Mouse (Mus musculus) adrenal gland, adult (tissue): Measurements from ENCODE around the gene Dgkh.

Experiments
- DNase-seq, 2 experiments: peaks; one replicate each; pipeline ENCODE4 v3.0.0; 2022 to 2023; ENCODE audit warnings: low spot score in 1 of 2; ENCODE audit not compliant: inconsistent age in 2 of 2

The Dgkh gene

DNA sequence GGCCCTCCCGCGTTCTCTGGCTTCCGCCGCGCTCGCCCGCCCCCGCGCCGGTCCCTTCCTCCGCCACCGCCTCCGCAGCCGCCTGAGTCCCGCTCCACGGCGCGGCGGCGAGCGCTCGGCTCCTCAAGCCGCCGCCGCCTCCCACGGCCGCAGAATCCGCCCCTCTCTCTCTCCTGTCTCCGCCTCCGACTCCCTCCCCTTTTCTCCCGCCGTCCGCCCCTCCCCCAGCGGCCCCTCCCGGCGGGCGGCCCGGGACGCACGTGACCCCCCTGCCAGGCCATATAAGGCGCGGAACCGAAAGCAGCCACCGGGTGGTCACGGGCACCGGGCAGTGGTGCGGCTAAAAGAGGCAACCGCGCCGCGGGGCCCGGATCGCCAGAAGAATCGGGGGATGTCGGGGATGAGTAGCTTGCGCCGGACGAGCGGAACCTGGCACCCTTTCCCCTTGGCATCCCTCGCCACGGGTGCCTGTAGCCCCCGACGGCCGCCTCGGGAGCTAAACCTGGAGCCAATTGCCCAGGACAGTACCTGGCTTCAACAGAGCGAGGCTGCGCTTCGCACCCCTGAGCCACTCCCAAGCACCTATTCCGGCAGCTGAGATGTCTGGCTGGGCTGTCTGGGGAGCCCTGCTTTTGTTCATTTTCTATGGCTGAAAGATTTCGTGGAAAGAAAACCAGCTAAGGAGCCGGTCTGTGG, at the start of gene Dgkh:
Gene Dgkh (minus strand): TSS at position 160 of the 696 bp plus-strand sequence.
- DNase-seq = peak; percentile 96 to 97

DNA sequence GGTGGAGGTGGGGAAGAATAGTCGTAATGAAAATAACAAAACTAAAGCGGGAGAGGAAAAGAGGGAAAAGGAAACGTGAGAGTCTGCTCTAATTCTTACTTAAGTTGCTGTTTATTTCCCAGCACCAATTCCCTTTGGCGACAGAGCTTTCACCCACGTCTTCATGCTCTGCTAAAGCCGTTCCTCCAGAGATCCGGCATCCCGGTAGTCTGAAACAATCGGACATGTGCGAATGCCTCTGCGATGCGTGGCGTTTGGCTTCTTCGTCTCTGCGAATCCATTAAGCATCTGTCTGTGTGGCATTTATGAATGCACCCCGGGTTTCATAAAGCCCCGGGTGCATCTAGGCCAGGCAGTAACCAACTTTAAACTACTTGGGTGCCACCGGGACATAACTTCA, 44.6 kb upstream of the Dgkh start:
- DNase-seq = no peak

- DNase-seq = no peak
Observed at GRCm38 (mm10) chr14:78776659-78777058, 44.1 kb upstream of the Dgkh start.

GRCm38 (mm10) chr14:78775699-78776098, 43.1 kb upstream of the Dgkh start:
- no peak for DNase-seq

DNA sequence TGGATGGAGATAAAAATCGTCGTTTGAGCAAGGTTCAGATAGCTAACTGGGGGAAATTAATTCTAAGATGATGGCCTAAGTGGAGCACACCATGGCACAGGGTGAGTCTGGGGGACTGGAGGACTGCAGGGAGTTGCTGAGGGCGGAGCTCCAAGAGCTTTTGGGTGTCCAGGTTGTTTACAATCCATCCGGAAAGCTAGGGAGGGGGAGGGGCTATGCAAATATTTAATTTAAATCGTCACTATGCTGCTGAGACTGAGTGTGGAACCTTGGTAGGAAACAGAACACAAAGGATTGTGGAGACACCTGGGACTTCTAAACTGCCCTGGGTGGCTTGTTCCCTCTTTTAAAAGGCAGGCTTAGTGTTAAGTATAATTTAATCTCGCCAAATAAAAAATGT, 42.6 kb upstream of the Dgkh start:
- DNase-seq = no peak

GRCm38 (mm10) chr14:78770457-78770856, 37.9 kb upstream of the Dgkh start:
- no peak for DNase-seq

DNA sequence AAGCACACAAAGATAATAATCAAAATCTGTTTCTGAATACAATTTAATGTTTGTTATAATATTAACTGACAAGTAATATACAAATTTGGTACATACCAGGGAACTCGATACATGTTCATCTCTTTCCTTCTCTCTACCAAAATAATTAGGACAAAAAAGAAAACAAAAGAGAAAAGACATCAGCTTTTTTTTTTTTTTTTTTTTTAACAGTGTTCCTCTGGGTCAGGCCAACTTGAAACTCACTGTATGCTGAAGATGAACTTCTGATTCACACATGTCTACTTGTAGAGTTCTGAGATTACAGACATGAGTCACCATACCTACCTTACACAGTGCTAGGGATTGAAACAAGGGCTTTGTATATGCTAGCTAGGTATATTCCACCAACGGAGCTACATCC, 28.5 kb upstream of the Dgkh start:
- DNase-seq = no peak

- no peak for DNase-seq
Observed at GRCm38 (mm10) chr14:78759491-78759890, 26.9 kb upstream of the Dgkh start.

GRCm38 (mm10) chr14:78755316-78755715, 22.7 kb upstream of the Dgkh start:
- peak; percentile 9 to 33 for DNase-seq

DNA sequence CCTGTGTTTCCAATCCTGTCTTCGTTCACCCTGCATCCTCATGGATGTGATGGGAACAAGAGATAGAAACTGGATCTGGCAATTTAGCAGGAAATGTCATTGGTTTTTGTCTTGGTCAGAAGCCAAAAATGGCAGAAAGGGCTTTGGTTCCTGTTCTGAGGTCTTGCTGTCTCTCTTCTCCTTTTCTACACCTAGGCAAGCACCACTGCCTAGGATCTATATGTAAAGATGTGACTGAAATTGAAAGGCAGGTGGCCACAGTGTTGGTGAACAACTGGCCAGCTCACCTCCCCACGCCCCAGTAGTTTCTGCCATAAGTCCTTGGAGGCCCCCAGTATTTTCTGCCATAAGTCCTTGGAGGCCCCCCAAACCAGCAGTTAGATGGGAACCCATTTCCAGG, 16.1 kb upstream of the Dgkh start:
- DNase-seq = no peak

- DNase-seq = no peak
Observed at GRCm38 (mm10) chr14:78747969-78748651, 15.5 kb upstream of the Dgkh start.

GRCm38 (mm10) chr14:78747454-78747853, 14.9 kb upstream of the Dgkh start:
- no peak for DNase-seq

DNA sequence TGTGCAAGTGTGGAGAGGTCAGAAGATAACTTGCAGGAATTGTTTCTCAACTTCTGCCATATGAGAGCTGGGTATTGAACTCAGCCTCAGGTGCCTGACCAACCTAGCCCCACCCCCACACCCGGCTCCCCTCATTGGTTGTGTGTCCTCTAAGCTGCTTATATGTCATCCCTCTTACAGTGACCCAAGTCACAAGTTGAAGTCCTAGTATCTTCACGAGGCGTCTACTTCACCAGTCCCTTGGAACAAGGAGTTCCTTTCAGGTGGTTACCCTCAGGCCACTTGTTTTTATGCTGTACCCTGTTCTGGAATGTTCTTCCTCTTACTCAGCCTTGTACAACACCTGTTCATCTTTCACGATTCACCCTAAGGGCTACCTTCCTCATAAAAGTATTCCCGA, 2.0 kb upstream of the Dgkh start:
- peak in 1 of 2 experiments; percentile 29 for DNase-seq

- peak; percentile 38 to 50 for DNase-seq
Observed at GRCm38 (mm10) chr14:78734203-78734602, 1.6 kb upstream of the Dgkh start.

DNA sequence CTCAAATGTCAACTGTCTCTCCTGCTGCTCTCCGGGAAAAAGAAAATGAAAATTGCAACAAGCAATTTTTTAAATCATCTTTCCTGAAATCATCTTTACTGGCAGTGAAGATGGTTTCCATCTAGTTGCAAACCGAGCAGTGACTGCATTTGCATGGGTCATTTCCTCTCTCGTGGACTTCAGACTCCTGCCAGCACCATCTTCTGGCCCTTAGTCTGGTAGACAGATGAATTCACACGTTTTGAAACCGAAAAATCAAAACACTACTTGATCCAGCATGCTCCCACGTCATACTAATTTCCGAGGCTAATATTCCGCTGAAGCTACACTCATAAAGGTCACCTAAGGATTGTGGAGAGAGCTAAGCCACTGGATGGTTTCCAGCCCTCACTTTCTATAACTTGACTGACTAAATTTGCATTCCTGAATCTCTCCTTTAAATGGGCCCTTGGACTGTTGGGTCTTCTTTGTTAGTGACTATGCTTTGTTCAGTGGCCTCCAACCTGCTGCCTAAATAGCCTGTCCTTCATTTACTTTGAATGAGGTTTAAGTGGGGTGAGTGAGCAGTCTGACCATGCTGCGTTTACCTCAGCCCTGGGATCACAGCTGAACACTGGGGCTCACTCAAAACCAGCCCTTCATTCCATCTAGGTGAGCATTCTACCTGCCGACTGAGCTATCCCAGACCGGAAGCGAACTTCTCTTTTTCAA, 945 bp upstream of the Dgkh start:
- DNase-seq = peak; percentile 25 to 77

- peak; percentile 68 to 82 for DNase-seq
Observed at GRCm38 (mm10) chr14:78731852-78732616, 542 bp downstream of the Dgkh start.

DNA sequence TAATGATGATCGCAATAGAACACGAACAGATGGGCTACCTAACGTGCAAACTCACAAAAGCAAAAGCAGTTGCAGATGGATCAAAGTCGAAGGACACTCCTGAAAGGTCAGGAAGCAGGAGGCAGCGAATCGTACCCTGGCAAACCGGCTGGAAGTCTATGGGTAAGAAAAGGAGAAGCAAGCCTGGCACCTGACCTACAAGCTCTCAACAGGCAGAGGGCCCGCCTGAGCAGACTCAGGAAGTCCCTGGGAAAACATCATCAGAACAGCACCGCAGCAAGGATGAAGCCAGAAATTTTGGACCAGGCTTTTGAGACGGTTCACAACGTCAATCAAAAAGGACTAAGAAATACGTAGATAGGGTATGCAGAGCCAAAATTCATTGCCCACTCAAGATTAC, 1.3 kb downstream of the Dgkh start:
- DNase-seq = peak; percentile 53 to 76

- DNase-seq = no peak
Observed at GRCm38 (mm10) chr14:78725976-78726375, 6.6 kb downstream of the Dgkh start.

DNA sequence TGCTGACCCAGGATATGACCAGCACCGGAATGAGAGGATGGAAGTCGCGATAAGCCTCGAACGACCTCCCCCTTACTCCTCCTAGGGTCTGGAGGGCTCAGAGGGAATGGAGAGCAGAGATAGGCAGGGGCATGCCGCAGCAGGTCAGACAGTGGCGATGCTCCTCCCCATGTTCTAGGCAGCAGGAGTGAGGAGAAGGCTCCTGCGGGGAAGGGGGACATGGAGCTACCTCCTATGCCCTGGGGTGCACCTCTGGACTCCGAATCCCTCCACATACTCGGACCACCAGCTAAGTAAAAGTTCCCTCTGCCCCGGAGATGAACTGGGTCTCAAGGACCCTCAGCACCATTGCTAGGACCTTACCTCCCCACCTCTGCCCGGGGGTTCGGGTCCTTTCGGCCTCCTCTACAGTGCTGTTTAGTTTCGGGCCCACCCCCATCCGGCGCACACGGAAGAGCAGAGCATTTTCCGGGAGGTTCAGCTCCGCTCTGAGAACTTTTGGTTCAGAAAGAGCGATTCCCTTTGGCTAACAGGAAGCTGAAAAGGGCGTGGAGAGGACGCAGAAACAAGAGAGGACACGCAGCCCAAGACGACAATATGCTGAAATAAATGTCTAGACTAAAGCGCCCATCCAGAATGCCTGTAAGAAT, 7.1 kb downstream of the Dgkh start:
- DNase-seq = peak in 1 of 2 experiments; percentile 60

GRCm38 (mm10) chr14:78724414-78725306, 7.9 kb downstream of the Dgkh start:
- peak; percentile 77 to 92 for DNase-seq
